Mouse (Mus musculus) midbrain, embryonic 13.5 days (tissue): ENCODE data around the gene Asb15. TPM values are rescaled to one million over a fixed set of nuclear protein-coding genes. Genes with fewer than 3 reads are reported as not detected.

Experiments
- ATAC-seq: fragments of 200-750 bp; cut with Nextera tagmentation; 2 replicates; pipeline ENCODE4 v1.8.0; 2017; ENCODE audit warnings: mild to moderate bottlenecking, moderate TSS enrichment, moderate library complexity
- H3K27ac ChIP-seq: fragments of 300-500 bp; sonication (generic); 2 replicates; pipeline ENCODE4 v1.5.1; 2015; ENCODE audit warnings: inconsistent platforms, mild to moderate bottlenecking, moderate library complexity
- H3K27me3 ChIP-seq: fragments of 300-500 bp; sonication (generic); 2 replicates; pipeline ENCODE4 v1.6.1; 2015; ENCODE audit warnings: mild to moderate bottlenecking, inconsistent platforms
- H3K36me3 ChIP-seq: fragments of 300-500 bp; sonication (generic); 2 replicates; pipeline ENCODE4 v1.6.1; 2015; ENCODE audit warnings: mild to moderate bottlenecking, inconsistent platforms
- H3K4me1 ChIP-seq: fragments of 300-500 bp; sonication (generic); replicated peaks from 2 replicates; pipeline ENCODE4 v1.6.1; 2015; ENCODE audit warnings: inconsistent platforms
- H3K4me2 ChIP-seq: fragments of 300-500 bp; sonication (generic); replicated peaks from 2 replicates; pipeline ENCODE4 v1.6.1; 2015; ENCODE audit warnings: moderate library complexity, mild to moderate bottlenecking, inconsistent platforms
- H3K4me3 ChIP-seq: fragments of 300-500 bp; sonication (generic); replicated peaks from 2 replicates; pipeline ENCODE4 v1.5.1; 2015; ENCODE audit warnings: mild to moderate bottlenecking, inconsistent platforms
- H3K9ac ChIP-seq: fragments of 300-500 bp; sonication (generic); replicated peaks from 2 replicates; pipeline ENCODE4 v1.6.1; 2015; ENCODE audit warnings: mild to moderate bottlenecking, inconsistent platforms
- H3K9me3 ChIP-seq: fragments of 300-500 bp; sonication (generic); 2 replicates; pipeline ENCODE4 v1.6.1; 2016; ENCODE audit warnings: mild to moderate bottlenecking, inconsistent platforms
- WGBS: fragments of 180-500 bp; shearing (Covaris S2); methylation state at CpG from one replicate; pipeline ENCODE4 v1.1.7; 2015; 5-methylcytosine and 5-hydroxymethylcytosine counted together
- polyA plus RNA-seq: library from polyadenylated mRNA; unstranded; fragments of >200 nt; fragmentation: Nextera tagmentation; extraction: Ambion mirVana; gene quantifications from 2 replicates; pipeline ENCODE4 v1.2.1, GENCODE M21; 2015

Gene Asb15
- polyA plus RNA-seq = not detected in 2 replicates

GRCm38 (mm10) chr6:24528064-24528243 is at the start of gene Asb15:
TSS of gene Asb15 (plus strand) at chr6:24528144.
- Histone ChIP-seq H3K27ac (peak within 1 kb of the TSS; percentile 44; the same call in 1 of the 2 replicates), H3K9me3 (no peaks in the 10 kb centered on the region), H3K27me3 (no peaks in the 10 kb centered on the region), H3K4me1 (peaks cover 22% of the 10 kb centered on the region), H3K4me2 (peak within 1 kb of the TSS; percentile 86), H3K4me3 (peak within 1 kb of the TSS; percentile 83), H3K9ac (peak within 1 kb of the TSS; percentile 82), H3K36me3 (peaks cover 3% of the 10 kb centered on the region; the same call in 1 of the 2 replicates)
- no peak for ATAC-seq
- 51% methylated on average over 2 of the region's 2 CpGs for WGBS

- 85% methylated on average over 5 of the region's 5 CpGs for whole genome bisulfite sequencing
- ATAC-seq = no peak
- H3K9ac ChIP-seq = no peak overlapping the region
Observed at GRCm38 (mm10) chr6:24486530-24486929, 41.4 kb upstream of the Asb15 start.

GRCm38 (mm10) chr6:24490341-24490740 is 37.6 kb upstream of the Asb15 start:
- Histone ChIP-seq H3K4me1 (no peaks in the 10 kb centered on the region), H3K4me2 (no peak overlapping the region), H3K36me3 (no peaks in the 10 kb centered on the region), H3K4me3 (no peak overlapping the region), H3K9ac (no peak overlapping the region), H3K9me3 (no peaks in the 10 kb centered on the region), H3K27ac (no peak overlapping the region), H3K27me3 (no peaks in the 10 kb centered on the region)
- WGBS = 11% methylated on average over 1 of the region's 1 CpGs
- no peak for ATAC-seq

More at GRCm38 (mm10) chr6:24486530-24486929, 41.4 kb upstream of the Asb15 start:
- H3K27ac ChIP-seq = no peak overlapping the region
- no peaks in the 10 kb centered on the region for H3K4me1 ChIP-seq
- H3K9me3 ChIP-seq = no peaks in the 10 kb centered on the region
- H3K27me3 ChIP-seq = no peaks in the 10 kb centered on the region
- no peak overlapping the region for H3K4me2 ChIP-seq
- no peaks in the 10 kb centered on the region for H3K36me3 ChIP-seq
- H3K4me3 ChIP-seq = no peak overlapping the region

GRCm38 (mm10) chr6:24504141-24504540 is 23.8 kb upstream of the Asb15 start:
- Histone ChIP-seq H3K9me3 (no peaks in the 10 kb centered on the region), H3K9ac (no peak overlapping the region), H3K27ac (no peak overlapping the region), H3K36me3 (no peaks in the 10 kb centered on the region), H3K4me3 (no peak overlapping the region), H3K4me1 (no peaks in the 10 kb centered on the region), H3K4me2 (no peak overlapping the region), H3K27me3 (no peaks in the 10 kb centered on the region)
- ATAC-seq = no peak
- WGBS = 84% methylated on average over 2 of the region's 2 CpGs

GRCm38 (mm10) chr6:24514552-24515284 is 13.2 kb upstream of the Asb15 start, which contains the start of gene Iqub:
TSS of gene Iqub (minus strand) at chr6:24515067.
- peak; percentile 92 for ATAC-seq
- peaks cover 16% of the 10 kb centered on the region for H3K36me3 ChIP-seq
- H3K27me3 ChIP-seq = no peaks in the 10 kb centered on the region
- WGBS = 22% methylated on average over 13 of the region's 13 CpGs
- peaks cover 11% of the 10 kb centered on the region for H3K4me1 ChIP-seq
- no peaks in the 10 kb centered on the region for H3K9me3 ChIP-seq
- H3K9ac ChIP-seq = peak within 1 kb of the TSS; percentile 45
- peak within 1 kb of the TSS; percentile 39 for H3K4me2 ChIP-seq
- H3K27ac ChIP-seq = no peak within 1 kb of the TSS; the same call in 1 of the 2 replicates
- peak within 1 kb of the TSS; percentile 9; the same call in 1 of the 2 replicates for H3K4me3 ChIP-seq

GRCm38 (mm10) chr6:24516197-24516596 is 11.7 kb upstream of the Asb15 start:
- H3K4me1 ChIP-seq = peaks cover 11% of the 10 kb centered on the region
- ATAC-seq = peak; percentile 46; the same call in 1 of the 2 replicates
- no peaks in the 10 kb centered on the region for H3K9me3 ChIP-seq
- H3K4me2 ChIP-seq = no peak overlapping the region
- no peak overlapping the region for H3K4me3 ChIP-seq
- H3K27ac ChIP-seq = no peak overlapping the region
- 44% methylated on average over 2 of the region's 2 CpGs for WGBS
- no peak overlapping the region for H3K9ac ChIP-seq
- H3K36me3 ChIP-seq = peaks cover 28% of the 10 kb centered on the region
- H3K27me3 ChIP-seq = no peaks in the 10 kb centered on the region

GRCm38 (mm10) chr6:24525705-24526104 is 2.2 kb upstream of the Asb15 start:
- 95% methylated on average over 3 of the region's 3 CpGs for whole genome bisulfite sequencing
- Histone ChIP-seq H3K27ac (no peak overlapping the region), H3K4me1 (peaks cover 22% of the 10 kb centered on the region), H3K4me2 (no peak overlapping the region; the same call in 1 of the 2 replicates), H3K27me3 (no peaks in the 10 kb centered on the region), H3K36me3 (peaks cover 21% of the 10 kb centered on the region), H3K4me3 (peak overlapping the region; percentile 83; the same call in 1 of the 2 replicates), H3K9me3 (no peaks in the 10 kb centered on the region), H3K9ac (no peak overlapping the region)
- ATAC-seq = no peak

GRCm38 (mm10) chr6:24527155-24528063 is 535 bp upstream of the Asb15 start, which contains the start of gene Ndufa5:
TSS of gene Ndufa5 (minus strand) at chr6:24528013.
- Histone ChIP-seq H3K4me3 (peak within 1 kb of the TSS; percentile 83), H3K27ac (peak within 1 kb of the TSS; percentile 44; the same call in 1 of the 2 replicates), H3K9me3 (no peaks in the 10 kb centered on the region), H3K9ac (peak within 1 kb of the TSS; percentile 82), H3K4me2 (peak within 1 kb of the TSS; percentile 86), H3K4me1 (peaks cover 22% of the 10 kb centered on the region), H3K27me3 (no peaks in the 10 kb centered on the region), H3K36me3 (peaks cover 5% of the 10 kb centered on the region)
- WGBS = under 1% methylated on average over 53 of the region's 53 CpGs
- peak; percentile 98 for ATAC-seq

GRCm38 (mm10) chr6:24530166-24530565 is 2.2 kb downstream of the Asb15 start:
- H3K27me3 ChIP-seq = no peaks in the 10 kb centered on the region
- 25% methylated on average over 4 of the region's 4 CpGs for WGBS

GRCm38 (mm10) chr6:24530711-24531420 is 2.9 kb downstream of the Asb15 start:
- WGBS = 63% methylated on average over 11 of the region's 11 CpGs
- Histone ChIP-seq H3K27me3 (no peaks in the 10 kb centered on the region), H3K9me3 (no peaks in the 10 kb centered on the region), H3K36me3 (no peaks in the 10 kb centered on the region), H3K4me2 (peak overlapping the region; percentile 36), H3K4me3 (peak overlapping the region; percentile 2; the same call in 1 of the 2 replicates), H3K9ac (no peak overlapping the region; the same call in 1 of the 2 replicates), H3K4me1 (peaks cover 17% of the 10 kb centered on the region), H3K27ac (no peak overlapping the region)
- ATAC-seq = no peak

More at GRCm38 (mm10) chr6:24530166-24530565, 2.2 kb downstream of the Asb15 start:
- Histone ChIP-seq H3K4me1 (peaks cover 22% of the 10 kb centered on the region), H3K4me2 (peak overlapping the region; percentile 36), H3K9ac (no peak overlapping the region), H3K27ac (no peak overlapping the region), H3K9me3 (no peaks in the 10 kb centered on the region), H3K36me3 (no peaks in the 10 kb centered on the region), H3K4me3 (peak overlapping the region; percentile 2; the same call in 1 of the 2 replicates)
- ATAC-seq = no peak

- no peak overlapping the region for H3K9ac ChIP-seq
- ATAC-seq = no peak
- H3K4me3 ChIP-seq = no peak overlapping the region
- H3K27me3 ChIP-seq = no peaks in the 10 kb centered on the region
- no peaks in the 10 kb centered on the region for H3K9me3 ChIP-seq
- 87% methylated on average over 3 of the region's 3 CpGs for WGBS
- H3K36me3 ChIP-seq = no peaks in the 10 kb centered on the region
- no peak overlapping the region for H3K4me2 ChIP-seq
- peaks cover 6% of the 10 kb centered on the region for H3K4me1 ChIP-seq
- no peak overlapping the region for H3K27ac ChIP-seq
Observed at GRCm38 (mm10) chr6:24532804-24533203, 4.9 kb downstream of the Asb15 start.
